Mouse (Mus musculus): ENCODE data around the gene Tbl3. TPM values are rescaled to one million over a fixed set of nuclear protein-coding genes. Genes with fewer than 3 reads are reported as not detected.

The Tbl3 gene
- polyA plus RNA-seq (2015; fragmentation: Nextera tagmentation; extraction: Ambion mirVana) = 26.8 and 33.4 TPM in 2 replicates

DNA sequence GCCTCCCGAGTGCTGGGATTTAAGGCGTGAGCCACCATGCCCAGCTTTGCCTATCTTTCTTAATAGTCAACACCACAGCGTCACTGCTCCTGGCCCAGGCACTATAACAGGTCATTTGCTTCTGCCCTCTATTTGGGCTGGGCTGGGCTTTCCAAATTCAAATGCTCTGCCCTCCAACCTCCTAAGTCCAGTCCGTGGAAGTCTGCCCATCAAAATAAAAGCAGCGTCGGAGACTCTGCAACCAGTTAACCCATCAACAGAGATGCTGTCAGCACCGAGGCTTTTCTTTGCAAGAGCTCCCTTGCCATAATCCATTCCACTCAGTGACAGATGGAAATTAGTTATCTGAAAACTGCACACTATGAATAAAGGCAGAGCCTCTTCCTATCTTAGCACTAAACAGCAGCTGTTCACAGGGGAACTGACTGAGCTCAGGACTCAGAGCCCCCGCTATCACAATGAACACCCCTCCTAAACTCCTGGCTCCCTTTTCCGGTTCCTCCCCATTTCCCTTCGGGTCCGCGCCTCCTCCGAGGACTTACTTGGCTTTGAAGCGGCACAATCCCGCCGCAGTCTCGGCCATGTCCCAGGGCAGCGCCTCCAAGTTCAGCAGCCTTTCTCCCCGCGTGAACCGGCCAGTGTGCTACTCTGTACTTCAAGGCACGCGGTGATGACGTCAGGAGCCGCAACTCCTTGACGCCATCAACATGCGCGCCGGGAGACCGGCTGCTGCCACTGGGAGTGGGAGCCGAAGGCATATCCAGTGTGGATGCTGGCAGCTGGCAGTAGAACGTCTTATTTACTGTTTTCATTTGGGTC is at the start of gene Tbl3:
Gene Tbl3, minus strand, starts transcription at position 679 of the 819 bp plus-strand sequence.
- no peak for TF ChIP-seq CTCF (IDR thresholded peaks at IDR 0.05)
- TF ChIP-seq EP300 (IDR thresholded peaks at IDR 0.05) = no peak
- Histone ChIP-seq H3K4me1 (ENCODE audit: insufficient read depth, low read depth, low read length) (0 out of 2 replicates have a peak, but pooled peaks cover 3% of the 10 kb centered on the region), H3K4me3 (ENCODE audit: low read depth, low read length) (peak within 1 kb of the TSS; percentile 66), H3K27ac (ENCODE audit: low read length) (peak within 1 kb of the TSS; percentile 88), H3K4me2 (replicated peaks; ENCODE audit: low read depth, low read length) (peak within 1 kb of the TSS; percentile 73), H3K27me3 (replicated peaks; ENCODE audit: insufficient read depth, low read length) (no peaks in the 10 kb centered on the region), H3K36me3 (ENCODE audit: insufficient read depth, low read length) (no peaks in the 10 kb centered on the region), H3K9ac (replicated peaks; ENCODE audit: low read depth) (peak within 1 kb of the TSS; percentile 56), H3K9me3 (ENCODE audit: low read length) (no peaks in the 10 kb centered on the region)
- ATAC-seq (peak; percentile 93), DNase-seq (ENCODE audit: low spot score) (peak; percentile 97)
- WGBS = 4% methylated on average over 32 of the region's 32 CpGs

- DNase-seq (ENCODE audit: low spot score) (peak; percentile 49), ATAC-seq (peak; percentile 94)
- peaks cover 34% of the 10 kb centered on the region for H3K27me3 ChIP-seq (replicated peaks; ENCODE audit: insufficient read depth, low read length)
- peak within 1 kb of the TSS; percentile 85 for H3K4me2 ChIP-seq (replicated peaks; ENCODE audit: low read depth, low read length)
- peaks cover 3% of the 10 kb centered on the region for H3K4me1 ChIP-seq (ENCODE audit: insufficient read depth, low read depth, low read length)
- 1% methylated on average over 37 of the region's 82 CpGs for WGBS
- H3K4me3 ChIP-seq (ENCODE audit: low read depth, low read length) = peak within 1 kb of the TSS; percentile 43
- no peaks in the 10 kb centered on the region for H3K36me3 ChIP-seq (ENCODE audit: insufficient read depth, low read length)
- no peak within 1 kb of the TSS for H3K9ac ChIP-seq (replicated peaks; ENCODE audit: low read depth)
- TF ChIP-seq EP300 (IDR thresholded peaks at IDR 0.05) (no peak), CTCF (IDR thresholded peaks at IDR 0.05) (no peak)
- no peaks in the 10 kb centered on the region for H3K9me3 ChIP-seq (ENCODE audit: low read length)
- H3K27ac ChIP-seq (ENCODE audit: low read length) = no peak within 1 kb of the TSS
Measured at GRCm38 (mm10) chr17:24752415-24753394, 45.2 kb upstream of the Tbl3 start, which contains the start of gene Hs3st6. TSS of gene Hs3st6 (plus strand) at chr17:24752988.

GRCm38 (mm10) chr17:24751528-24751927 is 44.1 kb upstream of the Tbl3 start:
- H3K9me3 ChIP-seq (ENCODE audit: low read length) = no peaks in the 10 kb centered on the region
- H3K27me3 ChIP-seq (replicated peaks; ENCODE audit: insufficient read depth, low read length) = peaks cover 34% of the 10 kb centered on the region
- no peak for DNase-seq (ENCODE audit: low spot score)
- peaks cover 3% of the 10 kb centered on the region for H3K4me1 ChIP-seq (ENCODE audit: insufficient read depth, low read depth, low read length)
- H3K4me2 ChIP-seq (replicated peaks; ENCODE audit: low read depth, low read length) = no peak overlapping the region
- no peaks in the 10 kb centered on the region for H3K36me3 ChIP-seq (ENCODE audit: insufficient read depth, low read length)
- H3K9ac ChIP-seq (replicated peaks; ENCODE audit: low read depth) = no peak overlapping the region
- no peak for ATAC-seq
- TF ChIP-seq CTCF (IDR thresholded peaks at IDR 0.05) (no peak), EP300 (IDR thresholded peaks at IDR 0.05) (no peak)
- no peak overlapping the region for H3K27ac ChIP-seq (ENCODE audit: low read length)
- 14% methylated on average over 4 of the region's 4 CpGs for WGBS
- H3K4me3 ChIP-seq (ENCODE audit: low read depth, low read length) = no peak overlapping the region

- peaks cover 14% of the 10 kb centered on the region; the same call in 1 of the 2 replicates for H3K27me3 ChIP-seq (replicated peaks; ENCODE audit: insufficient read depth, low read length)
- H3K9ac ChIP-seq (replicated peaks; ENCODE audit: low read depth) = no peak overlapping the region
- H3K4me2 ChIP-seq (replicated peaks; ENCODE audit: low read depth, low read length) = no peak overlapping the region
- no peaks in the 10 kb centered on the region for H3K9me3 ChIP-seq (ENCODE audit: low read length)
- no peaks in the 10 kb centered on the region; the same call in 1 of the 2 replicates for H3K36me3 ChIP-seq (ENCODE audit: insufficient read depth, low read length)
- H3K4me1 ChIP-seq (ENCODE audit: insufficient read depth, low read depth, low read length) = no peaks in the 10 kb centered on the region
- WGBS = 33% methylated on average over 4 of the region's 4 CpGs
- ATAC-seq (no peak), DNase-seq (ENCODE audit: low spot score) (no peak)
- TF ChIP-seq CTCF (IDR thresholded peaks at IDR 0.05) (no peak), EP300 (IDR thresholded peaks at IDR 0.05) (no peak)
- no peak overlapping the region for H3K4me3 ChIP-seq (ENCODE audit: low read depth, low read length)
- no peak overlapping the region for H3K27ac ChIP-seq (ENCODE audit: low read length)
Measured at GRCm38 (mm10) chr17:24746986-24747385, 39.5 kb upstream of the Tbl3 start.

DNA sequence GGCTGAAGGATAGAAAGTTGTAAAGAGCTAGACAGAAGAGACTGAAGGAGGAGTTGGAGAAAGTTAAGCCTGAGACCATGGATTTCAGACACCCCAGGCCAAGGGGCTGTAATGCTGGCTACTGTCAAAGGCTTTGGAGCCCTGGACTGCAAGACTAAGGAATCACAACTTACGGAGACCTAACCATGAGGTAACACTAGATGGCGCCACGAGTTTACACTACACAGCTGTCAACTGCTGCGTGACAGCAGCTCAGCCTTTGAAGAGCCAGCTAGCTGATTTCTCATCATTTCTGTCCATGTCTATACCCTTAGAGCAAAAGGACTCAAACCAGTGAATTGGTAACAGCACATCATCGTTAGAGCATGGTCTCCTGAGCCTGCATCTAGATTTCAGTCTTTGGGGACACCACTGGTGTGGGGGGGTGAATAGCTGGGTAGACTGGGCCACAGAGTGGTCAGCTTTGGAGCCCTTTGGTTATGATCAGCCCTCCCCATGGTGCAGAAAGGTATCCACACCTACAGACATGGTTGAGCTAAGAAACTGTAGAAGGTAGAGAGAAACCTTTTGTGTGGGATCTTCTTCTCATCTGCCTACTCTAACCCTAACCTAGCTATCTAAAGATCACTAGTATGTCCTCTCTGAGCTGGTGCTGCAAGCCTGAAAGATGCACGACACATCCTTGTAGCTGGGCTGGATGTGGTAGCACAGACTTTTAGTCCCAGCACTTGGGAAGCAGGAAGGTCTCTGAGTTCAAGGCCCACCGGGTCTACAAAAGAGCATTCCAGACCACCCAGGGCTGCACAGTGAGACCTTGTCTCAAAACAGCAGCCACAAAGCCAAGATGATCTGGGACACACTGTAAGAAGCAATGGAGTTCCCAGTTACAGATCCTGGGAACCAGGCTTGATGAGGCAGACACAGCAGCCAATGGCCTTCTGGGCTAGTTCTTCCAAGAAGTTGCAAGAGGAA is 38.4 kb upstream of the Tbl3 start:
- DNase-seq (ENCODE audit: low spot score) = peak; percentile 92
- H3K4me3 ChIP-seq (ENCODE audit: low read depth, low read length) = no peak overlapping the region
- ATAC-seq = peak; percentile 87
- TF ChIP-seq EP300 (IDR thresholded peaks at IDR 0.05) (no peak), CTCF (IDR thresholded peaks at IDR 0.05) (peak; percentile 96)
- no peak overlapping the region for H3K4me2 ChIP-seq (replicated peaks; ENCODE audit: low read depth, low read length)
- H3K36me3 ChIP-seq (ENCODE audit: insufficient read depth, low read length) = peaks cover 5% of the 10 kb centered on the region; the same call in 1 of the 2 replicates
- H3K4me1 ChIP-seq (ENCODE audit: insufficient read depth, low read depth, low read length) = no peaks in the 10 kb centered on the region
- WGBS = 23% methylated on average over 7 of the region's 7 CpGs
- no peaks in the 10 kb centered on the region for H3K9me3 ChIP-seq (ENCODE audit: low read length)
- no peak overlapping the region for H3K9ac ChIP-seq (replicated peaks; ENCODE audit: low read depth)
- H3K27ac ChIP-seq (ENCODE audit: low read length) = no peak overlapping the region
- H3K27me3 ChIP-seq (replicated peaks; ENCODE audit: insufficient read depth, low read length) = peaks cover 4% of the 10 kb centered on the region; the same call in 1 of the 2 replicates

Measured in lung, postnatal 0 days (tissue).